Mouse (Mus musculus): ENCODE results near the gene Serpina9.
"Not testable (repeated sequence)": the region's sequence is repeated elsewhere in the genome, so short reads cannot be mapped to it uniquely, and the experiment has no call there.

Serpina9 gene

DNA sequence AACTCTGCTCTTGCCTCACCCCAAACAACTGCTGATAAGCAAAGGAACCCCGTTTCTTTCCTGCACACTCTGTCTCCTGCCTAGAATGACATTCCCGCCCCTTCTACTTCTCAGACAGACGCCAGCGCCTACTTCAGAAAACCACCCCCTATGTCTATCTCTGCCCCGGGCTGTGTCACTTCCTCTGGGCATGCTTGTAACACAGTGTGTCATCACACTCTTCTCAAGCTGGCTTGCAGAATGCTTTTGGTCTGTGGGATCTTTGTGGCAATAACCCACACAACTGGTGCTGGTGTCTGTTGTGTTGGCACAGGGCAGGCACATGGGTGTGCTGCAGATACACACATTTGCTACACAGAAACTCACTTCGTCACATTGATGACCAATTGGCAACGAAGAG, 20.6 kb downstream of the Serpina9 start:
- in situ Hi-C loops (cut with MboI; ENCODE audit: unreplicated experiment in 2 of 2) = loop anchor here (10.0 kb wide), 2 partner anchors 422 to 952 kb away; no protein-coding TSS in a partner anchor

DNA sequence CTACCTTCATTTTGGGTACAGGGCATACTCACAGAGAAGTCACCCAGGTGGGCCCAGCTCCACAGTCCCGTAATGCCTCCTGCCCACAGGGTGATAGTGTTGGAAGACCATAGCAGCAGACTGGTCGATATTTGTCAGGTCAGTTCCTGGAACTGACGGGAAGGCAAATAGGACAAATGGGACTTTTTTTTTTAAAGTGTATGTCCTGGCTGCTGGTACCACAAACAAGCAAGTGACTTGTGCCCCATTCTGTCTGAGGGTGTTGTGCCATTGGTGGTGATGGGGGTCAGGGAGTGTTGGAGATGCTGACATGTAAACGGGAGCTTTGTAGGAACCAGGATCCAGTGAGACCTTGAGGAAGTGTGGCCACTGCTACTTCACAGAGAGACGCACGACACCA, 23.7 kb downstream of the Serpina9 start, which contains the start of gene Serpina11:
Serpina11 (minus strand) TSS at position 101 of the 400 bp plus-strand sequence.
- in situ Hi-C loops (cut with MboI; ENCODE audit: unreplicated experiment in 2 of 2) = loop anchor here (10.0 kb wide), 2 partner anchors 425 to 955 kb away; no protein-coding TSS in a partner anchor

DNA sequence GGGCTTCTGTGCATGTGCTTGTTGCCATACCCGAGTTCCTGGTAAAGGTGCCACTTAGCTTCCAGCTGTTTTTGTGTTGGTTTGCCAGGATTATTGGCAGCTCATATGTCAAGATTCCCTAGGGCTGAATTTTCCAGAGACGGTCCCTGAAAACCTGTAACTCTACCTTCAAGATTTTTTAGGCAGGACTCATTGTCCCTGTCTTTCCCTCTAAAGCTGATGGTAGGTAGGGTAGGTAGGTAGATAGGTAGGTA, 24.1 kb downstream of the Serpina9 start:
- in situ Hi-C loops (cut with MboI; ENCODE audit: unreplicated experiment in 2 of 2) = no loop called here

DNA sequence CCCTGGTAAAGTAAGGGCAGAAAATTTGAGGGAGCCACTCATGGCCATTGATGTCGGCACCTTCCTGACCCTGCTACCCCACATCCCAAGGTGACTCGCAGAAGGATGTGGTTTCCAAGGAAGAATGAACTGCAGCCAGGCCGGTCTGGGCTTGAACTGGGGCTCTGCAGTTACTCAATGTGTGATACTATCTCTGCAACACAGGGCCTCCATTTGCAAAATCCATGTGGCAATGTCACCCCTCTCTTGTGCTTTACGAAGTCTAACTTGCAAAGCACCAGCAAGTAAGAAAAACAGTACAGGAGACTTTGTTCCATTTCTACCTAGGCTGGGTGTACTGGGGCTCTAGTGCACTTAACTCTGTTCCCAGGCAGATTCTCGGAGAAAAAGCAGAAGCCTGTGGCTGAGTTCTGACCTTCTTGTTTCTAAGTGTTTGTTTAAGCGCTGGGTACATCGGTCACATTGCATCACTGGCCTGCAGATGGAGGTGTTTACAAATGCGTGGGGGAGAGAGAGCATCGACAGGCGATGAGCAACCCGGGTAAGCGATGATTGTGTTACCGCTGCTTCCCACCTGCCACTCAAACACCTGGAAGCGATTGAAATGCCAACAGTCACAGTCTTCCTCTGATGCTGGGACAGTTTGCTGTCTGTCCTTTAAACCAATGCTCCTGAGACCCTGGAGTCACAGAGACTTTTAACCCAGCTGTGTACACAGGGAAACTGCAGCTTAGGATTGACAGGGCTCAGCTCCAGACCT, 24.6 kb downstream of the Serpina9 start:
- in situ Hi-C loops (cut with MboI; ENCODE audit: unreplicated experiment in 2 of 2) = no loop called here

DNA sequence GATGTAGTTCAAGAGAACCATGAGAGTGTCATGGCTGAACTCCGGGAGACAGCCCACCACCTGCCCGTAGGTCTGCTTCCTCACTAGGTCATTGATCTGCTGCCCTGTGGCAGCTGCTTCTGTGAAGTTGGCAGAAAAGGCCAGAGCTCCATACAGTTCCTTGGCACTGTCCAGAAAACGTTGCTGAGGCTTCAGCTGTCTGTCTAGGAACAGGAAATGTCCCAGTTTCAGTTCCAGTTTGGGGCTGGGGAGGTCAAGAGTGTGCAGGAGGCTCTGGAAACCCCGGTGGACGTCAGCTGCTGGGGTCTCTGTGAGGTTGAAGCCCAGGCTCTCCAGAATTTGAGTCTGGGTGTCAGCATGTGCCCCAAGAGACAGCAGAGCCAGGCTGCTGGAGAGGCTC, 27.7 kb downstream of the Serpina9 start:
- in situ Hi-C loops (cut with MboI; ENCODE audit: unreplicated experiment in 2 of 2) = no loop called here

DNA sequence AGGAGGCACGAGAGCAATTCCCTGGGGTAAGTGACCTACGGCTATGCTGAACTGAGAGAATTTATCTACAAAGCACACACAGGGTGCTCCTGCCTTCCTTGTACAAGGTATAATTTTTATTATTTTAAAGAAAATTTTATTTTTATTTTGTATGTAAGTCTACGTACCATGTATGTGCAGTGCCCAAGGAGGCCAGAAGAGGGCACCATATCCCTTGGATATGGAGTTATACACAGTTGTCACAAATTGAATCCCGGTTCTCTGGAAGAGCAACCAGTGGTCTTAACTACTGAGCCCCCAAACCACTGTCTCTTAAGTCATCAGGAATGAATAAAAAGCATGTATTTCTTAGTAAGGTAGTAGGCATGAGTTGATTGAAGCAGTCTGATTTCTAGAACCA, 28.6 kb downstream of the Serpina9 start:
- in situ Hi-C loops (cut with MboI; ENCODE audit: unreplicated experiment in 2 of 2) = no loop called here

DNA sequence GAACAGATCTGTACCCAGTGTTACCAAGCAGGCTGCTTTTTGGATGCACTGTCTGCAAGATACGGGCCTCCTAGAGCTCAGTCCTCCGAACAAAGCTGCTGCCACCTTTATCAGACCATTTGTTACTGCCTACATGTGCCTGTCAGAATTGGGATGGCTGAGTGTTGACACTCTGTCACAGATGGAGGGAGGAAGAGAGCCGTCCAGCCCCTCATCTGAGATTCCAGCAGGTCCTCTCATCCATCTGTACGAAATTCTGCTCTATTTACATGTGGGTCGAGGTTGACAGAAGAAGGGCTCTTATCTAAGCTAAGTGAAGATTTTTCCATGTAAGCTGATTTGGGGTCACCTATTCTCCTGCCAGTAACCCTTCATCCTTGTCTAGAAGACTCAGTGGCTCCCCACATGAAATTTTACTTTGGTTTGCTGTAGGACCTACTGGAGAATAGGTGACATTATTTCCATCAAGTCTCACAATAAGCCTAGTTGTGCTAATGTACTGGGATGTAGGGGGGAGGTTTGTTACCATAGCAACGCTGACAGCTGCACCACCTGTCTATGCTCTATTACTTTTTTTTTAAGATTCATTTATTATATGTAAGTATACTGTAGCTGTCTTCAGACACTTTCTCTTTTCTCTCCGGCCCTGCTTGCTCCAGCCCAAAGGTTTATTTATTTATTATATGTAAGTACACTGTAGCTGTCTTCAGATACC, 31.8 kb downstream of the Serpina9 start:
- in situ Hi-C loops (cut with MboI; ENCODE audit: unreplicated experiment in 2 of 2) = no loop called here

DNA sequence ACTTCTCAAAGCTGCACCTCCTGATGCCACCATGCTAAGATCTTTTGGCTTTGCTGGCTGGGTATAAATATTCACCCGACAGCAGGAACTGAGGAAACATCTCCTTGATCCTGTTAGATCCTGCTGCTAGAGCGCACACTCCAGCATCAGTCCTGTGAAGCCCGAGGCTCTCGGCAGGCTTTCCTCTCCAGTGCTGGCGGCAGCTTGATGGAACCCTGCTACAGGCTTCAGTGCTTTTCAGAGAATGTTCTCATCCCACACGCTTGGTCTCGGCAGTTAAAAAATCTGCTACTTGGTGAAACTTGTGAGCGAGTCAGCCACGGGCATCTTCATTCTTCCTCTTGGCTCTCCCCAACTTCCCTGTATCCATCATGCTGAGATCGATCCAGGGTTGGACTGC, 35.3 kb downstream of the Serpina9 start:
- in situ Hi-C loops (cut with MboI; ENCODE audit: unreplicated experiment in 2 of 2) = no loop called here

DNA sequence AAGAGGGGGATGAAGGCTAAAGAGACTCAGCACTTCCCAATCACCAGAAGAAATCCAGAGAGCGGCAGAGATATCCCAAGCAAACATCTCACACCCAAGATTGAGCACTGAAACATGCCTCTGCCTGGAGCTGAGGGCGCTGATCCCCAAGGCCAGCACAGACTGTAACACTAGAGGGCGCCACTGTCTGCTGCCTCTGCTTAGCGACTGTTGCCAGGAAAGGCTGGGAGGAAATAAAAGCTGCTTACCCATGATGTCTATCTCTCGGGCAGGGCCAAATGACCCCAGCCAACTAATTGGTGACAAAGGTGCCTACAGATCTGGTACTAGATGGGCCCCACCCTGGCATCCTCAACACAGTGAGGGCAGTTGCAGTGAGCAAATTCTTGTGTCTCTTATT, 35.7 kb downstream of the Serpina9 start:
- in situ Hi-C loops (cut with MboI; ENCODE audit: unreplicated experiment in 2 of 2) = no loop called here

DNA sequence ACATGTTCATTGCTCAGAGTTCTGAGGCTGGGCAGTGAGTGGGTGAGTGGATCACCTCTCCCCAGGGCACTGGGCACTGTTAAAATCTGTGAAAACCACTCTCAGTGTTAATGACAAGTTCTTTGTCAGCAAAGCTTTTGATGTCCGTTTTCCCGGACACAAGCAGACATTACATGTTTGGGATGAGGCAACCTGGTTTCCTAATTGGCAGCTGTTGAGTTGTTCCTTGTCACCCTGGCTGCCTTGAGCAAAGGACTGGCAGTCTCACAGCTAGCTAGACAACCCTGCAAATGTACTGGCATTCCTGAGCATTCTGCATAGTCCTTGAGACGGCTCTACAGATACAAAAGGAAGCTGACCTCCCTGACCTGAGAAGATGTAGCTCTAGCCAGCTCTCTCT, 36.5 kb downstream of the Serpina9 start:
- in situ Hi-C loops (cut with MboI; ENCODE audit: unreplicated experiment in 2 of 2) = no loop called here

DNA sequence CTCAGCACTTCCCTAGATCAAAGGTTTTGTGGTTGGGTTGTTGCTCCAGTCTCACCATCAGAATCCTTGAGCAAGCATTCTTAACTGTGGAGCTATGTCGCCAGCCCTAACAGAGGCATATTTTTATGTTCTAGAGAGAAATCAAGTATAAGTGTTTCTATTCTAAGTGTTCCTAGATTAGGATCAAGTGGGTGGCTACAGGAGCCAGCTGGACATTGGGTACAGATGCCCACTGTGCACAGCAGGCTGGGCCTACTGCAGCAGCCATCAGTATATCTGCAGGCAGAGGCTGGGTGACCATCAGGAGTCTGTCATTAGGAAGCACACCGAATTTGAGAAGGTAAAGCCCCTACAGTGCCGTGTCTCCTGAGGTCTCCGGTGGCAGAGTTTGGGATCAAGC, 42.5 kb downstream of the Serpina9 start:
- in situ Hi-C loops (cut with MboI; ENCODE audit: unreplicated experiment in 2 of 2) = no loop called here

DNA sequence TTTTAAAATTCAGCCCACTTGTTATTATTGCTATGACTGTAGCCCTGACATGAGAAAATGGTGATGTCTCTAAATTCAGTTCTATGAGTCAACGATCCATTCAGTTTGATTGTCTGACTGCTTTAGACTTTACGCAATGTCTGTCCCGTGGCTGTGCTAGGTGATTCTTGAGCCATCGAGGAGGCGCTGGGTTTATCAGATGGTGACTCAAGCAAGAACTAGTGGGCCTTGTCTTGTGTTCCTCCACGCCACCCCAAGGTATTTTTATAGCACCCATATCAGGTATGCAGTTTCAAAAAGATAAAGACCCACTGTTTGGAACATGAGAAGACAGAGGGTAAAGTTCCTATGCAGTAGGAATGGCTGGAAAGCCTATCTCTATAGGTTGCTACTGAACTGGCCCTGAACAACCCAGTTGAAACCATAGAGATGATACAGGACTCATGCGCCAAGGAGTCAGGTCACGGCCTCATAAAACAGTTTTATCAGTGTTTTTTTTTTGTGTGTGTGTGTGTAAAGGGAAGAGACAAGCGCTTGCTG, 43.9 kb downstream of the Serpina9 start:
- in situ Hi-C loops (cut with MboI; ENCODE audit: unreplicated experiment in 2 of 2) = no loop called here

DNA sequence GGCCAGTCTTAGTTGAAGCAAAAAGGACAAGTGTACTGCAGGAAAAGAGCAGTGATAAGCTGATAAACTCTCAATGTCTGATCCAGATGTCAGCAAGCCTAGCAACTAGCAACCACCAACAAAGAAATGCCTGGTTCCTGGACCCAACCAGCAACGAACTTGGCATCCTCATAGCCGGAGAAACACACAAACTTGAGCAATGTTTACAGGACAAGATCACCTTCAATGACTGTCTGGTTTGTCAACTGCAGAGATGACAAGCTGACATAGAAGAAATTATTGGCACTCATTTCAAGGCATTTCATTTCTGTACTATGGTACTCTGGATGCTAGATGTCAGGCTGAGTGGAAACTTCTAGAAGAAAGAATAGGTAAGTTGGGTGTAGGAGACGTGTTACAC, 46.8 kb downstream of the Serpina9 start:
- in situ Hi-C loops (cut with MboI; ENCODE audit: unreplicated experiment in 2 of 2) = no loop called here

DNA sequence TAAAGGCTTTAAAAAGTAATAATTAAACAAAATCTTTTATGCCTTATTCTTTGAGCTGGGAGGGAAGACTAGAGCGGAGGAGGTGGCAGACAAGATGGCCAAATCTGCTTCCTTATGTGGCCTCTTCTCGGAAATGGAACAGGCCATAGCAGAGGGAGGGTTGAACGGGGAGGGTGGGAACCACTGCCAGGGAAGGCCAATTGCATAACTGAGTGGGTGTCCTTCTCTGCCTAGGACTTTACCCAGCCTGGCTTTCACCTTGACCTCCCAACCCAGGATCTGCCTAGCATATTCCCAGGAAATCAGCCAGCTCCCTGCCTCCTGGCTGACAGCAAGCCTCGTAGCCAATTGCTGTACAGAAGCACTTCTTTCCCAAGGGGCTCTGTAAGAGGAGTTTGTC, 50.3 kb downstream of the Serpina9 start:
- in situ Hi-C loops (cut with MboI; ENCODE audit: unreplicated experiment in 2 of 2) = no loop called here

DNA sequence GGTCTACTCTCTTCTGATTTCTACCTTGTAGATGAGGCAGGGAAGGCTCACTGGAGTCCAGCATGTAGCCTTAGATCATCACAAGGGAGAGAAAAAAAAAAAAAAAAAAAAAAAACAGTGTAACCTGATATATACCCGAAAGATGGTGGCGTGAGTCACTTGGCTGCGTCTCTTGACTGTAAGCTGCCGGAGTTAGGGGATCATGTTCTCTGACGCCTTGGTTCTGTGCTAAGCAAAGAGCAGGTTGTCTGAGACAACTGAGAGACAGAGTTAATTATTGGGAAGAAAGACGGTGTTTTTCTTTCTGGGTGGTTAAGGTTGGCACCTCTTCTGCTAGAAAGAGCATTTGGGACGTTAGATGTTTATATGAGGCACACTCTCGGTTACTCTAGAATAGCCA, 50.7 kb downstream of the Serpina9 start:
- in situ Hi-C loops (cut with MboI; ENCODE audit: unreplicated experiment in 2 of 2) = no loop called here

DNA sequence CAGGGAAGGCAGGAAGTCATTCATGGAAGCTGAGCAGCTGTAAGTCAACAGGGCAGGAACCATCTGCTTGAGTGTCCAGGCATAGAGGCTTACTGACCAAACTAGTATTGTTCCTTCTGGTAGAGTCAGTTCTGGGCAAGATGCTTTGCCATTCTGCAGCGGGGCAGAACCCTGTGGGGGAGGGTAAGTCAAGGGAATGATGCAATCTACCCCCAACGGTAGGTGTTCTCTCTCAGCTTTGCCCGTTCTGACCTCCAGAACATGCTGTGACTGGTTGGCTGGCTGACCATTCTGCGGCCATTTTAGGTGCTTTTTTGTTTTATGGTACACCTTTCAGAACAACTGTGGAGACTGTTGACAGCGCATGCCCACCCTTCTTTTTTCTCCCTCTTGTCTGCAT, 51.2 kb downstream of the Serpina9 start:
- in situ Hi-C loops (cut with MboI; ENCODE audit: unreplicated experiment in 2 of 2) = no loop called here

DNA sequence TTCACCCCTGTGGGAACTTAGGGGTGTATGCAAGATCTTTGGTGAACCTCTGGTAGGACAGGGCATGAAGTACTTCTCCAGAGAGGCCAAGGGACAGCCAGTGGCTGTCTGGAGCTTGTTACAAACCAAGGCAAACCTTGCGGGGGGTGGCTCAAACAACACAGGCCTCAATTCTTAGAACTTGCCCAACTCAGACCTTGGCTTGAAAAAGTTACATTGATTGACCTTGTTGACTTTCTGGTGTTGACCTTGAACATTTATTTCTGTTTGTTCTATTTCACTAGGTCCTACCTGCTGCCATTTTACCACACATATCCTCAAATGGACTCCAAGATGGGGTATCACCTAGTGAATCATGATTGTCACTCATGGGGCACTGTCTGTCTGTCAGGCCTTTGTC, 51.8 kb downstream of the Serpina9 start:
- in situ Hi-C loops (cut with MboI; ENCODE audit: unreplicated experiment in 2 of 2) = no loop called here

DNA sequence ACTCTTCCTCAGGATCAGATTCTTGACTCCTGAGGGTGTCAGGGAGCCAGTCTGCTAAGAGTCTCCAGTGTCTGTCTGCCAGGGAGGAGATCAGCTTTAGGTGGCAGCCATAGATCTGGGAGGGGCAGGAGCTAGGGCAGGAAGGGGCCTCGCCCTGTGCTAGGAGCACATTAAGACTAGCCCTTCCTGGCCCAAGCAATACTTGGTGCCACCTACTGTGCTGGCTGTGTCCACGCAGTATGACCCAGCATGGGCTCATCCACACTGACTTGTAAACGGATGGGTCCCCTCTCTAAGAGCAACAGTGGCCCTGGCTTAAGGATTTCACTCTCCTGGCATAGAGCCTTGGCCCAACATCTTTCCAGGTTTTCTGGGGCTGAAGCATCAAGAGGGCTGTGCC, 54.8 kb downstream of the Serpina9 start, which contains the start of gene Serpina1e:
Serpina1e (minus strand) TSS at position 178 of the 400 bp plus-strand sequence.
- in situ Hi-C loops (cut with MboI; ENCODE audit: unreplicated experiment in 2 of 2) = no loop called here

DNA sequence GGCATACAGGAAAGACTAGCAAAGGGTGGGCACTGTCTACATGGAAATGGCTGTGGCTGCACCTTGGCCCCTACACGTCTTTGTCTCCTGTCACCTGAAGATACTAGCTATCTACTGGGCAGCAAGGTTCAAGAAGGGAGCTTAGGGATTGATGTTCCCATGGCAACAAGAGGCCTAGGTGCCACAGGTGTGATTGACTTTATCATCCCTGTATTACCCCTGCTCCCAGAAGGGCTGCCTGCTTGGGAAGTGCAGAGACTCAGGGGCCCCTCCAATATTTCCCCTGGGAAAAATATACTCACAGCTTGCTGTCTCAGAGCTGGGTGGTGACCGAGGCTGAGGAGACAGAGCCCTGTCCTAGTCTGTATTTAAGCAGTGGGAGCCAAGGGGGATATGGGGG, 57.0 kb downstream of the Serpina9 start:
- in situ Hi-C loops (cut with MboI; ENCODE audit: unreplicated experiment in 2 of 2) = not testable (repeated sequence)

DNA sequence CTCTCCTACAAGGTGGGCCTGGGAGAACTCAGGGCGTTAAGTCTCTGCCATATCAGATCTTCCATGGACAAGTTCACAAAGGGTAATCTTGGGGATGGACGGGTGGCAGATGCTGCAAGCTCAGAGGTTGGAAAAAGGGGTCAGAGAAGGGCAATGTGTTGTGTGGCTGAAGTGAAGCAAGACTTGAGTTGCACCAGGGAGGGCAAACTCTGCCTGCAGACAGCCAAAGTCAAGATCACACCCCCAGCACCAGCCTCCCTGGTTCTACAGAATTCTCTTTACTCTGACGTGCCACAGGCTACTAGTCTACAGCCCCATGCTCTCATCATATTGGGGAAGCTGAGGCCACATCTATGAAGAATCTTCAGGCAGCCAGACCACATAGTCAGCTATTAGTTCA, 60.6 kb downstream of the Serpina9 start:
- in situ Hi-C loops (cut with MboI; ENCODE audit: unreplicated experiment in 2 of 2) = not testable (repeated sequence)

DNA sequence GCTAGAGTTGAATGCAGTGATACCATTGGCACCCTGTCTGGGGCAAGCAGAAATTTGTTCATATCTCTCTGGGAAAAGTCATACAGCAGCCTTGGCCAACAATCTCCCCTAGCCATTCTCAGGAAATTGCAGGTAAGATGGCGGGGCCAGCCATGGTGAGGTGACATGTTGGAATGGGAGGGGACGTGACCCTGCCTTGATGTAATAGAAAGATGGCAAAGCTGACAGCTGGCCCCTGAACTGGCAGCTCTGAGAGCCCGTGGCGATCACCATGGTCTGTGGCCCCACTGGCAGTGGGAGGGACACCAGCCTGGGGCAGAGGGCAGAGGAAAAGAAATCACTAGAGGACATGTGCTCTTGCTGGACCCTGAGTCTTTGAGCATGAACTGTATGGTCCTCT, 67.3 kb downstream of the Serpina9 start:
- in situ Hi-C loops (cut with MboI; ENCODE audit: unreplicated experiment in 2 of 2) = no loop called here
